Mouse (Mus musculus): ENCODE data around the gene Car14. TPM values are rescaled to one million over a fixed set of nuclear protein-coding genes. Genes with fewer than 3 reads are reported as not detected.

Car14 gene
- total RNA-seq (2012; rRNA removed) (0.15 TPM in 1 of 2 replicates, not detected in the other), polyA plus RNA-seq (2012; ENCODE audit: insufficient read depth in 1 of 2, insufficient read length in 2 of 2, low read depth in 1 of 2, low replicate concordance in 2 of 2, missing spikeins in 1 of 2) (under 1 TPM in 1 of 2 experiments, not detected in 1; 0.38 TPM)

DNA sequence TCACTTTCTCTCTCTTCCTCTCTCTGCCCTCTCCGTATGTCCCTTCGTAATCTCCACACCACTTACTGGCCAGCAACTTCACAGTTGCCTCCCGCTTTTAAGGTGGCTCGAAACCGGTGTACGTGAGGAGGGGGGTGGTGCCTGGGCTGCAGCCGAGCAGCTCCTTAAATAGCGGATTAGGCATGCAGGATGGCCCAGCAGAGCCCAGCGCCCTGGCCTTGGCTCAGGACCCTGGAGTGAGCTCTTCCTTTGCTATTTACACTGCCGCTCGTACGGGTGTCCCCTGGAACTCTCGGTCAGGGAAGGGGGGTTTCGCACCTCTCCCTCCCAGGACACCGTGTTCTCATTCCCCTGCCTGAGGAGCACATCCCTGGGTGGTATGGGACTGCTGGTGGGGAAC is at the start of gene Car14:
Gene Car14, minus strand, starts transcription at position 124 of the 400 bp plus-strand sequence.
- no peak for DNase-seq (ENCODE audit: low read depth, low spot score)
- H3K27me3 ChIP-seq (ENCODE audit: control insufficient read depth in 1 of 2, insufficient read depth in 2 of 2, low read length in 2 of 2), result peaks cover 8 to 20% of the 10 kb centered on the region in 2 experiments; a peak in 3 of 4 replicates
- H3K79me2 ChIP-seq (ENCODE audit: control insufficient read depth, insufficient read depth, low read length, poor library complexity), result no peaks in the 10 kb centered on the region
- TF ChIP-seq MXI1 (IDR thresholded peaks at IDR 0.05; ENCODE audit: low read depth, low read length) (no peak), TBP (IDR thresholded peaks at IDR 0.05; ENCODE audit: low read depth, low read length) (no peak), HCFC1 (IDR thresholded peaks at IDR 0.05; ENCODE audit: low read depth, low read length) (no peak), SIN3A (IDR thresholded peaks at IDR 0.05; ENCODE audit: low read length) (no peak), BHLHE40 (IDR thresholded peaks at IDR 0.05; ENCODE audit: borderline replicate concordance, low read depth, low read length) (no peak), SMC3 (IDR thresholded peaks at IDR 0.05; ENCODE audit: low read depth, low read length) (no peak), CHD2 (IDR thresholded peaks at IDR 0.05; ENCODE audit: low read length) (no peak), USF2 (IDR thresholded peaks at IDR 0.05; ENCODE audit: borderline replicate concordance in 1 of 2, insufficient read depth in 1 of 2, low read depth in 1 of 2, low read length in 2 of 2) (no peak), E2F4 (IDR thresholded peaks at IDR 0.05; ENCODE audit: borderline replicate concordance, low read depth, low read length) (no peak), RCOR1 (IDR thresholded peaks at IDR 0.05; ENCODE audit: low read depth, low read length) (no peak), TCF12 (IDR thresholded peaks at IDR 0.05; ENCODE audit: low read depth, low read length) (no peak), TAL1 (IDR thresholded peaks at IDR 0.05; ENCODE audit: low read length) (no peak), MEF2A (IDR thresholded peaks at IDR 0.05; ENCODE audit: extremely low read depth, insufficient replicate concordance, low read depth, low read length, poor library complexity, severe bottlenecking) (no peak), ZMIZ1 (IDR thresholded peaks at IDR 0.05; ENCODE audit: low read depth, low read length) (no peak), ELF1 (IDR thresholded peaks at IDR 0.05; ENCODE audit: low read depth, low read length) (no peak), MAZ (IDR thresholded peaks at IDR 0.05; ENCODE audit: low read depth, low read length) (no peak), CTCF (IDR thresholded peaks at IDR 0.05 in 2 of 3, conservative IDR thresholded peaks at IDR 0.05 in 1 of 3; ENCODE audit: control insufficient read depth in 1 of 3, insufficient read depth in 1 of 3, low read depth in 2 of 3, low read length in 3 of 3, poor library complexity in 1 of 3, severe bottlenecking in 1 of 3) (no peak)
- H3K4me1 ChIP-seq (ENCODE audit: control insufficient read depth in 1 of 2, insufficient read depth in 2 of 2, low read length in 2 of 2), result peaks cover 0 to 5% of the 10 kb centered on the region in 2 experiments; a peak in 2 of 4 replicates
- H3K9ac ChIP-seq (ENCODE audit: control insufficient read depth, low read depth, low read length, poor library complexity, severe bottlenecking), result peak within 1 kb of the TSS; percentile 24
- H3K27ac ChIP-seq (ENCODE audit: control insufficient read depth, low read depth, low read length), result no peak within 1 kb of the TSS
- no peaks in the 10 kb centered on the region for H3K9me3 ChIP-seq (replicated peaks; ENCODE audit: insufficient read depth, low read length)
- peaks cover 0 to 4% of the 10 kb centered on the region in 2 experiments; a peak in 1 of 4 replicates for H3K36me3 ChIP-seq (ENCODE audit: control insufficient read depth in 1 of 2, insufficient read depth in 2 of 2, low read length in 2 of 2)
- peak within 1 kb of the TSS in 1 of 2 experiments; percentile 30; a peak in 3 of 4 replicates for H3K4me3 ChIP-seq (ENCODE audit: control insufficient read depth in 1 of 2, insufficient read depth in 1 of 2, low read depth in 2 of 2, low read length in 2 of 2)

DNA sequence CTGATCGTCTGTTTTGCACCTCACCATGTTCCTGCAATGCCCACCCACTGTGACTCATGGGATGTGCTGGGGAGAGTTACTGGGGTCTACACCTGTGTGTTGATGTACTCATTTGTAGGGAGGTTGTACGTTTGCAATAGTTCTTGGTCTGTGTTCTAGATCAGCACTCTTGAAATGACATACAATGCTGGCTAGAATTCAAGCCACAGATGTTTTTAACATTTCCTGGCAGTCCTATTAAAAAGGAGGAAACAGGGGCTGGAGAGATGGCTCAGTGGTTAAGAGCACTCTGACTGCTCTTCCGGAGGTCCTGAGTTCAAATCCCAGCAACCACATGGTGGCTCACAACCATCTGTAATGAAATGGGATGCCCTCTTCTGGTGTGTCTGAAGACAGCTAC is 49.0 kb upstream of the Car14 start:
- H3K9me3 ChIP-seq (replicated peaks; ENCODE audit: insufficient read depth, low read length), result no peaks in the 10 kb centered on the region
- H3K9ac ChIP-seq (ENCODE audit: control insufficient read depth, low read depth, low read length, poor library complexity, severe bottlenecking), result no peak overlapping the region
- H3K27me3 ChIP-seq (ENCODE audit: control insufficient read depth in 1 of 2, insufficient read depth in 2 of 2, low read length in 2 of 2), result no peaks in the 10 kb centered on the region
- peaks cover 15 to 46% of the 10 kb centered on the region in 2 experiments for H3K4me1 ChIP-seq (ENCODE audit: control insufficient read depth in 1 of 2, insufficient read depth in 2 of 2, low read length in 2 of 2)
- DNase-seq (ENCODE audit: low read depth, low spot score), result no peak
- H3K4me3 ChIP-seq (ENCODE audit: control insufficient read depth in 1 of 2, insufficient read depth in 1 of 2, low read depth in 2 of 2, low read length in 2 of 2), result no peak overlapping the region
- H3K79me2 ChIP-seq (ENCODE audit: control insufficient read depth, insufficient read depth, low read length, poor library complexity), result peaks cover 2% of the 10 kb centered on the region; the same call in 1 of the 2 replicates
- H3K27ac ChIP-seq (ENCODE audit: control insufficient read depth, low read depth, low read length), result no peak overlapping the region
- peaks cover 0 to 31% of the 10 kb centered on the region in 2 experiments; a peak in 2 of 4 replicates for H3K36me3 ChIP-seq (ENCODE audit: control insufficient read depth in 1 of 2, insufficient read depth in 2 of 2, low read length in 2 of 2)
- TF ChIP-seq ZKSCAN1 (IDR thresholded peaks at IDR 0.05; ENCODE audit: low read depth, low read length) (no peak), MEF2A (IDR thresholded peaks at IDR 0.05; ENCODE audit: extremely low read depth, insufficient replicate concordance, low read depth, low read length, poor library complexity, severe bottlenecking) (no peak), CHD2 (IDR thresholded peaks at IDR 0.05; ENCODE audit: low read length) (no peak), GATA1 (IDR thresholded peaks at IDR 0.05; ENCODE audit: low read depth, low read length) (no peak), POLR2AphosphoS5 (IDR thresholded peaks at IDR 0.05; ENCODE audit: borderline replicate concordance, low read depth, low read length) (no peak), CHD1 (IDR thresholded peaks at IDR 0.05; ENCODE audit: low read depth, low read length) (no peak)

All from MEL (cell line).